Mouse (Mus musculus) cerebellum, adult 2 months (tissue): ENCODE data around the gene Taf8.

Experiments
- CTCF ChIP-seq: fragments of 200-500 bp; IDR thresholded peaks from 2 replicates; pipeline ENCODE4 v1.5.1; 2011; ENCODE audit warnings: low read depth, mild to moderate bottlenecking, control low read depth, low read length, moderate library complexity, borderline replicate concordance; ENCODE audit not compliant: insufficient read depth
- POLR2A ChIP-seq: fragments of 200-500 bp; IDR thresholded peaks from 2 replicates; pipeline ENCODE4 v1.6.1; 2011; ENCODE audit warnings: low read length, control low read depth, borderline replicate concordance; ENCODE audit not compliant: insufficient read depth

DNA sequence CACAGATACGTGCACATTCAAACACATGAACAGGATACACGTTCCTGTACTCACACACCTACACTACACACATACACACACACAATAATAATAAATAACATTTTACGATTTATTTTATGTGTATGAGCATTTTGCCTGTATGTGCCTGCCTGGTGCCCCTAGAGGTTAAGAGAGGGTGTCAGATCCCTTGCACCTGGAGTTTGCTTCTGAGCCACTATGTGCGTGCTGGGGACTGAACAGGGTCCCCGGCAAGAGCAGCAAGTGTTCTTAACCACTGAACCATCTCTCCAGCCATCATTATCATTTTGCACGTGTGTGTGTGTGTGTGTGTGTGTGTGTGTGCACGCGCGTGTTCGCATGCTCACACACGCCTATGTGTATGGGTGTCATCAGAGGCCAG lies 27.5 kb upstream of the Taf8 start:
- TF ChIP-seq POLR2A (no peak), CTCF (no peak)
